Mouse (Mus musculus) layer of hippocampus, adult 18-20 months (tissue): ENCODE results near the gene Agps. TPM values are rescaled to one million over a fixed set of nuclear protein-coding genes. Genes with fewer than 3 reads are reported as not detected.

ENCODE experiments used
- DNase-seq, 2 experiments: peaks; one replicate each; pipeline ENCODE4 v3.0.0; 2022; ENCODE audit warnings: low spot score in 2 of 2
- total RNA-seq, 2 experiments: library from RNA; stranded (reverse); gene quantifications; 2 replicates each; pipeline ENCODE4 v1.2.3; 2021

Gene Agps
- total RNA-seq, 2 experiments from 2014 or later = 33.5 to 36.3 TPM

- no peak for DNase-seq
These were observed 6.4 kb upstream of the Agps start for GRCm38 (mm10) chr2:75825603-75826002.

GRCm38 (mm10) chr2:75828931-75829610, 2.9 kb upstream of the Agps start:
- DNase-seq = no peak

- DNase-seq = no peak
These were observed 1.7 kb upstream of the Agps start for GRCm38 (mm10) chr2:75830233-75830632.

GRCm38 (mm10) chr2:75832781-75833180, 804 bp downstream of the Agps start:
- DNase-seq = no peak

- no peak for DNase-seq
These were observed 2.5 kb downstream of the Agps start for GRCm38 (mm10) chr2:75834492-75834891.

GRCm38 (mm10) chr2:75842302-75842701, 10.3 kb downstream of the Agps start:
- no peak for DNase-seq

DNA sequence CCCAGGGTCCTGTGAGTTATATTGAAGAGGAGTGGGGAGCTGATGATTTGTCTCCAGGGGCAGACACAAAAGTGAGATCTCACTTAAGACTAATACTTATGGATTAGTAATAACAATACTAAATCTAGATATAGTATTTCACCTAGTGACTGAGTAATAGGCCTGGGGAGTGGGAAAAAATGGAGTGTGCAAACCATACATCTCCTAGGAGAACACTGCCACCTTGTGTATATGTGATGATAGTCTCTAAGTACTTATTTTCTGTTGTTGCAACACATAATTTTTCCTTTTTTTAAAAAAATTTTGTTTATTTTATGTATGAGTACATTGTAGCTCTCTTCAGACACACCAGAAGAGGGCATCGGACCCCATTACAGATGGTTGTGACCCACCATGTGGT, 15.7 kb downstream of the Agps start:
- DNase-seq = no peak

GRCm38 (mm10) chr2:75852483-75852882, 20.5 kb downstream of the Agps start:
- no peak for DNase-seq

DNA sequence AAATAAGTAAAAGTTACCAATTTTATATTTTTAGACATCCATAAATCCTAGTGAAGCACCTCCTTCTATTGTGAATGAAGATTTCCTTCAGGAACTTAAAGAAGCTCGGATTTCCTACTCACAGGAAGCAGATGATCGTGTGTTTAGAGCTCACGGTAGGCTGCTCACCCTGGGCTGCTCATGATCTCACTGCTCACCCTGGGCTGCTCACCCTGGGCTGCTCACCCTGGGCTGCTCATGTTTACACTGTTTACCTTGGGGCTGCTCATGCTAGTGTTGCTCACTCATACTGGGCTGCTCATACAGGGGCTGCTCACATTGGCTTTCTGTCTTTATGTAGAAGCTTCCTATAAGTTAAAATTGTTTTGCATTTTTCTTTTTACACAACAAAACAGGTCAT, 22.2 kb downstream of the Agps start:
- no peak for DNase-seq

GRCm38 (mm10) chr2:75861115-75861514, 29.1 kb downstream of the Agps start:
- no peak for DNase-seq

GRCm38 (mm10) chr2:75869604-75870003, 37.6 kb downstream of the Agps start:
- no peak for DNase-seq

- no peak for DNase-seq
These were observed 42.1 kb downstream of the Agps start for GRCm38 (mm10) chr2:75874008-75874559.

DNA sequence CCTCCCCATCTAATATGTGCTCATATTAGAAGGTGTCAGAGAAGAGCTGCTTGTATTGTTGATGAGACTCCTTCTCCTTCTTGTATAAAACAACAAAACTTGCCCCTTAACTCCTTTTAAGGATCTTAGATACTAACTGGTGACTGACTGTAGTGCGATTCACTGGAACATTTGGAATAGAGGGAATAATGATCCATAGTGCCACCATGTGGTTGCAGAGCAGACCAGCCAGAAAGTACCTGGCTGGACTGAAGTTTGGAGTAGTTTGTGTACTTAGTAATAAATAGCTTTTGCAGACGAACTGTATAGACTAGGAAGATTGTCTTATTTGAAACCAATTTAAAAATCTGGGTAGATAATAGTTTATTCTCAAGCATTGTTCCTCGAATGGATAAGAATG, 47.8 kb downstream of the Agps start:
- DNase-seq = peak in 1 of 2 experiments; percentile 23

- DNase-seq = peak; percentile 18 to 71
These were observed 51.6 kb downstream of the Agps start for GRCm38 (mm10) chr2:75883543-75883942.

DNA sequence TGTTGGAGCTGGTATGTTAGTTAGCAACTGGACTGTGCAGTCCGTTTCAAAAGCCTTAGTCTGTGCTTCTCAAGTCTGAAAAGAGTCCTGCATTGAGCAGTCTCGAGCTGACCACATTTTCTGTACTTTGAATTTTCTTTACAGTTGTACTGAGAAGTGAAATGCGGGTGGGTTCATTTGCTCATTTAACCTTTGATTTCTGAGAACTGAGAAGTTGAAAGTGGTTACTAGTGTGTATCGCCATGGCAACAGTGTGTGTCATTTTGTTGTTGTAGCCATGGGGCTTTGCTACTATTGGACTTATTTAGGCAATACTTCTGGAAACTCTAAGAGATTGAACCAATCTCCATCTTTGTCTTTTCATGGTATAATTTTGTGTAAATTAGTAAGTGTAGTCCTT, 60.0 kb downstream of the Agps start:
- no peak for DNase-seq

DNA sequence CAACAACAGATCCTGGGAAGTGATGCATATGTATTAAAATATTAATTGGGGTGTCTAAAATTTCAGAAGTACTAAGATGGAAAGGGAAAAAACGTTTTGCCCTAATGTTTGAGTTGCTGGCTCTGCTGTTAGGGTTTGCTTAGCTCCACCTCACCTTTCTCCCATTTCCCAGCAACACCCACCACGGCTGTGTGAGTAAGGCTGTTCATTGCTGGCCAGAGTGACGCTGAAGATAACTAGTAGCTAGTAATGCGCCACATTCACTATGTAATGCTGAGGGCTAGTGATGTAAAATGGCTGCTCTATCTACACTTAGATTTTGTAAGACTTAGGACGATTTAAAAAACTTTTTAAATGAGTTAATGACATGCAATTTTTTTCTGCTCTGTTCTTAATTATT, 63.7 kb downstream of the Agps start:
- DNase-seq = no peak

- no peak for DNase-seq
These were observed 68.3 kb downstream of the Agps start for GRCm38 (mm10) chr2:75900281-75900680.

- DNase-seq = no peak
These were observed 69.9 kb downstream of the Agps start for GRCm38 (mm10) chr2:75901869-75902268.

GRCm38 (mm10) chr2:75907142-75907541, 75.2 kb downstream of the Agps start:
- no peak for DNase-seq

- no peak for DNase-seq
These were observed 83.1 kb downstream of the Agps start for GRCm38 (mm10) chr2:75915040-75915439.

DNA sequence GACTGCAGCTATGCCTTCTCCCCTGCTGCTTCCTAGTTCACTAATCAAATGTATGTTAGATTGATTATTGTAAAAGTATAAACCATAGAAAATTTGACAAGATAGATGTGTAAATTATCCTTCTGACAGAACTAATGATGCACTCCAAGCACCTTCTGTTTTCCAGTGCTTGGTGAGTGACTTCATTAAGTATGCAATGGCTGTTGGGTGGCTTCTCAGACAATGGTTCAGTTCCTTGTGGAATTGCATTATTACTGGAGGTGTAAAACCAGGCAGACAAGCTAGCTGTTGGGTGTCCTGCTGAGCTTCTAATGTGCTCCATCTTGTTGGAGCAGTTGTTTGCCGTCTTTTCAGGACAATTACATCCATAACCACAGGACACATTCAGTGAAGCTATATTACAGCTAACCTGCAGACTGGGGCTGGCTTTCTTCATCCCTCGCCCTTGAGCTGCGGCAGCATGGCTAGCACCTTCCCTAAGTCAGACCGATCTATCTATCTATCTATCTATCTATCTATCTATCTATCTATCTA, 91.9 kb downstream of the Agps start:
- DNase-seq = no peak

- DNase-seq = no peak
These were observed 94.1 kb downstream of the Agps start for GRCm38 (mm10) chr2:75926061-75926460.

GRCm38 (mm10) chr2:75928011-75928410, 96.0 kb downstream of the Agps start:
- no peak for DNase-seq
